Mouse (Mus musculus) hindlimb bud, embryonic 11.5 days (tissue): Measurements from ENCODE around the gene P2rx6.
"Not testable (repeated sequence)": the region's sequence is repeated elsewhere in the genome, so short reads cannot be mapped to it uniquely, and the experiment has no call there.

ENCODE experiments used
- DNase-seq: peaks from one replicate; pipeline ENCODE4 v3.0.0-alpha.2; 2012; ENCODE audit warnings: low read depth, low spot score; ENCODE audit errors: extremely low spot score

The P2rx6 gene

GRCm38 (mm10) chr16:17561128-17561750 is 446 bp upstream of the P2rx6 start, which contains the start of gene Lrrc74b:
TSS of gene Lrrc74b (minus strand) at chr16:17561247.
- peak; percentile 46 for DNase-seq

- DNase-seq, result no peak
Measured at GRCm38 (mm10) chr16:17563580-17563979, 1.9 kb downstream of the P2rx6 start.

GRCm38 (mm10) chr16:17564221-17564620 is 2.5 kb downstream of the P2rx6 start:
- no peak for DNase-seq

GRCm38 (mm10) chr16:17564771-17565170 is 3.1 kb downstream of the P2rx6 start:
- DNase-seq, result no peak

- DNase-seq, result no peak
Measured at GRCm38 (mm10) chr16:17566186-17566585, 4.5 kb downstream of the P2rx6 start.

- DNase-seq, result no peak
Measured at GRCm38 (mm10) chr16:17575870-17576824, 14.5 kb downstream of the P2rx6 start.

GRCm38 (mm10) chr16:17576825-17577215 is 15.1 kb downstream of the P2rx6 start:
- no peak for DNase-seq

GRCm38 (mm10) chr16:17583064-17583463 is 21.4 kb downstream of the P2rx6 start, which contains the start of gene Slc7a4:
TSS of gene Slc7a4 (minus strand) at chr16:17583214.
- DNase-seq, result no peak

GRCm38 (mm10) chr16:17584555-17584954 is 22.9 kb downstream of the P2rx6 start:
- no peak for DNase-seq

- no peak for DNase-seq
Measured at GRCm38 (mm10) chr16:17590731-17591130, 29.0 kb downstream of the P2rx6 start.

GRCm38 (mm10) chr16:17600944-17601562 is 39.4 kb downstream of the P2rx6 start:
- DNase-seq, result no peak

GRCm38 (mm10) chr16:17604941-17605340 is 43.3 kb downstream of the P2rx6 start:
- DNase-seq, result no peak

- DNase-seq, result no peak
Measured at GRCm38 (mm10) chr16:17605684-17606083, 44.0 kb downstream of the P2rx6 start.

- no peak for DNase-seq
Measured at GRCm38 (mm10) chr16:17611383-17611782, 49.7 kb downstream of the P2rx6 start.

GRCm38 (mm10) chr16:17614740-17615139 is 53.1 kb downstream of the P2rx6 start:
- DNase-seq, result not testable (repeated sequence)

- no peak for DNase-seq
Measured at GRCm38 (mm10) chr16:17616212-17616611, 54.5 kb downstream of the P2rx6 start.

GRCm38 (mm10) chr16:17617922-17618565 is 56.4 kb downstream of the P2rx6 start:
- DNase-seq, result no peak

- peak; percentile 81 for DNase-seq
Measured at GRCm38 (mm10) chr16:17619198-17620105, 57.8 kb downstream of the P2rx6 start, which contains the start of gene Smpd4. TSS of gene Smpd4 (plus strand) at chr16:17619354.

GRCm38 (mm10) chr16:17621936-17622335 is 60.3 kb downstream of the P2rx6 start:
- DNase-seq, result no peak
